Mouse (Mus musculus): ENCODE results near the gene Xxylt1.

GRCm38 (mm10) chr16:31080573-31081051 lies 620 bp downstream of the Xxylt1 start:
- no peak for TF ChIP-seq MAFK (IDR thresholded peaks at IDR 0.05; ENCODE audit: insufficient replicate concordance, low read length)
- TF ChIP-seq USF2 (conservative IDR thresholded peaks at IDR 0.05; ENCODE audit: low read depth, low read length) = no peak
- no peak for TF ChIP-seq RCOR1 (conservative IDR thresholded peaks at IDR 0.05; ENCODE audit: low read depth, low read length)
- TF ChIP-seq CTCF (conservative IDR thresholded peaks at IDR 0.05 in 1 of 2, IDR thresholded peaks at IDR 0.05 in 1 of 2; ENCODE audit: low read depth in 2 of 2, low read length in 2 of 2) = no peak
- TF ChIP-seq TBP (conservative IDR thresholded peaks at IDR 0.05; ENCODE audit: low read depth, low read length) = no peak
- TF ChIP-seq POLR2A (IDR thresholded peaks at IDR 0.05; ENCODE audit: low read depth, low read length) = no peak
- TF ChIP-seq KAT2A (IDR thresholded peaks at IDR 0.05; ENCODE audit: insufficient replicate concordance, low read length) = no peak
